Mouse (Mus musculus): ENCODE measurements at regions not wholly inside any gene's neighbourhood (a gene's known extent, or its start where the extent isn't known, plus 50 kb on each side); places are given as distances from the start of the nearest gene placed in this dataset.

DNA sequence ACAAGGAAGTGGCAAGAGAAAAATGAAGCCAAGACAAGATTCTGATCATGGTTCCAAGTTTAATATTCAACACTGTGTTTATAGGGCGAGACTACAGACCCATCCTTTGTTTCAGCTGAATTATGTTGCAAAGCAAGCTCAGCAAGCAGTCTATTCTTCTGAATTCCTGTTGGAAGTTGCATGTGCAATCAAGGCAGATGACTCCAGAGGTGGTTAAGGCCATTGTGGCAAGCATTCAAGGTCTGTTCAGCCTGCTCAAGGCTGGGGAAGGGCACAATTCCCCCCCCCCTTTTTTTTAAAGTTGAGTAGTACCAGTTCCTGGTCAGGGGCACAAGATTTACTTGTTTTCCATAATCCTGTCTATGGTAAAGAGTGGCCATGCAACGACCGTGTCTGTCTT is 431.1 kb downstream of the 1810013L24Rik start:
- no peak for DNase-seq

GRCm38 (mm10) chr16:9264554-9265145 is 434.8 kb downstream of the 1810013L24Rik start:
- DNase-seq, result no peak

DNA sequence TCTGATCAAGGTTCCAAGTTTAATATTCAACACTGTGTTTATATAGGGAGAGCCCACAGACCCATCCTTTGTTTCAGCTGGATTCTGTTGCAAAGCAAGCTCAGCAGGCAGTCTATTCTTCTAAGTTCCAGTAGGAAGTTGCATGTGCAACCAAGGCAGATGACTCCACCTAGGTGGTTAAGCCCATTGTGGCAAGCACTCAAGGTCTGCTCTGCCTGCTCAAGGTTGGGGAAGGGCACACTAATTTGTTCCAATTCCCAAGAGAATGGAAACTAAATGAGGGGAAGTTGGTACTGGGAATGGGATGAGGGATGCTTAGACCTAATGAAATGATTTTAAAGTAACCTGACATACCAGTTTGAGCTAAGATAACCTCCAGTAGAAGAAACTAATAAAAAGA is 437.3 kb downstream of the 1810013L24Rik start:
- DNase-seq, result no peak

GRCm38 (mm10) chr16:9270099-9270498 is 440.2 kb downstream of the 1810013L24Rik start:
- no peak for DNase-seq

DNA sequence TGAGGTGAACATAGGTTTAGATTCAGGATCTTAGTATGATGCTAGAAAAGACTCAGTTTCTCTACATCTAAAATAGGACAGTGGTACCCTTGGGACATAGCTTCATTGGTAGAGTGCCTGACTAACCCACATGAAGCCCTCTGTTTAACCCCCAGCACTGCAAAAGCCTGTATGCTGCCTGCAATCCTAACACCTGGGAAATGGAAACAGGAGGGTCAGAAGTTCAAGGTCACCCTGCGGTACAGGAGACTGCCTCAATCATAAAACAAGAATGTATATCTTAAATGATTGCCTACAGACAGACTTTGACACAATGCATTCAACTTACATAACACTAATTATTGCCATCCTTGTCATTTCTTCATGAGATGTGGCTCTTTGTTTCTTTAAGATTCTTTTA is 440.8 kb downstream of the 1810013L24Rik start:
- no peak for DNase-seq

- no peak for DNase-seq
Observed at GRCm38 (mm10) chr16:9273751-9274300, 443.9 kb downstream of the 1810013L24Rik start.

- no peak for DNase-seq
Observed at GRCm38 (mm10) chr16:9274583-9275100, 444.7 kb downstream of the 1810013L24Rik start.

DNA sequence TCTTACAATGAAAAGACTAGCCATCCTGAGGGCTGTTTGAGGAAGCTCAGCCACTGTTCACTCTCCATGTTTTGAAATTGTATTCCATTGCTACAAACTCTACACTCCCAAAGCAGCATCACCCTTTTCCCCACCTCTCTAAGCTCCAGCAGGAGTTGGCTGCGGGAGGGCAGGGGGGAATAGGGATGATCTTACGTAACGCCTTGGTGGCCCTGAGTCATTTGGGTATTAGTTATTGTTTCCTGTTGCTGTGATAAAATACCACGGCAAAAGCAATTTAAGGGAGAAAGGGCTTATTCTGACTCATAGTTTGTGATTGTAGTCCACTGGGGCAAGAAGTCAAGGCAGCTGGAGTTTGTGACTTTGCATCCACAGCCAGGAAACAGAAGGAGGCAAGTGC is 445.5 kb downstream of the 1810013L24Rik start:
- no peak for DNase-seq

DNA sequence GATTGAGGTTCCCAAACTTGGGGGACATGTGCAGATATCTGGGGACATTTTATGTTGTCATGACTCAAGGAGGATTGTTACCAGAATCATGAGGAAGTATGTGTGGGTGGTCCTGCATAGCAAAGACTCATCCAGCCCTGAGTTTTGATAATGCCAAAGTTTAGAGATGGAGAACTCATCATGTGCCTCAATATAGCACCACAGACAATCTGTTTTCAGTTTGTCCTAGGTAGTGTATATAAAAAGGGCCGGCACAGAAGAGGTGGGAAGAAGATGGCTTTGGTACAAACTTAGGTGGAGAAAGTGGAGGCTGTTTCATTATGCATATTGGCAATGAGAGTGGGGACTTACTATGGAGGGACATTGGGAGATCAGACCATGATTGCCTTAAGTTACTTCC is 447.2 kb downstream of the 1810013L24Rik start:
- DNase-seq, result no peak

- DNase-seq, result no peak
Observed at GRCm38 (mm10) chr16:9279726-9280125, 449.8 kb downstream of the 1810013L24Rik start.

- no peak for DNase-seq
Observed at GRCm38 (mm10) chr16:9280431-9280830, 450.5 kb downstream of the 1810013L24Rik start.

- peak; percentile 3 for DNase-seq
Observed at GRCm38 (mm10) chr16:9280931-9281330, 451.0 kb downstream of the 1810013L24Rik start.

DNA sequence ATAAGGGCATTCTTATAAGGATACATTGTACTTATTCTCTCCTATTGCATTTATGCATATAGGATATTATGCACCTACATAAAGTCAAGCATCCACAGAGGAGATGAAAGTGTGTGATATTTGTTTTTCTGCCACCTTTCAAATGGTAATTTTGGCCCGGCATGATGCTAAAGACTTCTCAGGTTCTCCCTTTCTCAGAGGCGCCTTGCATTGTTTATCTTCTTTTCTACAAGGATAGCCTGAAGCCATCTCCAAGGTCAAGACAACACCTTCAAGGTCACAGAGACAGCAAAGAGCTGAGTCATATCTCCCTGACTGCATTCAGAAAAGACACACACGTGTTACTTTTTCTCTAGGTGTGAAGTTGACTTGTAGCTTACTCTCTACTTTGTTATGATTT is 454.5 kb downstream of the 1810013L24Rik start:
- no peak for DNase-seq

DNA sequence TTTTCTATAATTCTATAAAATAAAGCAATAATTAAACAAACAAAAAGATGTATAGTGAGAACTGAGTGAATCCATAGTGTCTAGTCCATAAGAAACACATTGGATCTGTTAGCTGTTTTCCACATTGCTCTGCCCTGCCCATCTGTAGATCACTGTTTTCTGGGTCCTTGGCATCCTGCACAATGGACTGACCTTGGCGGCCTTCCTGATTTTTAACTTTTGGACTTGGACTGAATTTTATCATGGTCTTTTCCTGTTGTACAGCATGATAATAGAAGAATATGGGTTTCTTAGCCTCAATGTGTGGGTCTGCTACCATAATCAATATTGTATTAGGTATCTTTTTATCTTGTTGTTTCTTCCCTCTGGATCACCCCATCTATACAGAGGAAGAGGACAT is 456.0 kb downstream of the 1810013L24Rik start:
- DNase-seq, result no peak

- no peak for DNase-seq
Observed at GRCm38 (mm10) chr16:9287557-9287956, 457.7 kb downstream of the 1810013L24Rik start.

GRCm38 (mm10) chr16:9291356-9292020 is 461.6 kb downstream of the 1810013L24Rik start:
- DNase-seq, result no peak

GRCm38 (mm10) chr16:9303134-9303533 is 473.2 kb downstream of the 1810013L24Rik start:
- DNase-seq, result no peak

- no peak for DNase-seq
Observed at GRCm38 (mm10) chr16:9304079-9304478, 474.2 kb downstream of the 1810013L24Rik start.

GRCm38 (mm10) chr16:9310744-9311143 is 480.8 kb downstream of the 1810013L24Rik start:
- peak; percentile 4 for DNase-seq

DNA sequence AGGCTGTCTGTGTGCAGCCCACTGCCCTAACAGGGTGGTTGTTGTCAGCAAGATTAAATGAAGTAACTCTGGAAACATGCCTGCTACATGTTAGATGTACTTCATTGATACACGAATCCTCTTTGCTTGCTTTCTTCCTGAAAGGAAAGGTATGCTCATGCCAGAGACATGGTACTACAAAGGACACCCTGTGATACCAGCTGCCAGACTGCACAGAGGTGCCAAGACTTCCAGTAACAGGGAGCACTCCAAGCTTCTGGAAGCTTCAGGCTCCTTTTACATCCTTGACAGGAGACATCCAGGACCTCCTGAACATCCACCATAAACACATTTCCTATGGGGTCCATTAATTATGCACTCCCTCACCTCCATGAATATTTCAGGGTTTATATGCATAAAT is 505.7 kb downstream of the 1810013L24Rik start:
- no peak for DNase-seq

- no peak for DNase-seq
Observed at GRCm38 (mm10) chr16:9336063-9336462, 506.2 kb downstream of the 1810013L24Rik start.

DNA sequence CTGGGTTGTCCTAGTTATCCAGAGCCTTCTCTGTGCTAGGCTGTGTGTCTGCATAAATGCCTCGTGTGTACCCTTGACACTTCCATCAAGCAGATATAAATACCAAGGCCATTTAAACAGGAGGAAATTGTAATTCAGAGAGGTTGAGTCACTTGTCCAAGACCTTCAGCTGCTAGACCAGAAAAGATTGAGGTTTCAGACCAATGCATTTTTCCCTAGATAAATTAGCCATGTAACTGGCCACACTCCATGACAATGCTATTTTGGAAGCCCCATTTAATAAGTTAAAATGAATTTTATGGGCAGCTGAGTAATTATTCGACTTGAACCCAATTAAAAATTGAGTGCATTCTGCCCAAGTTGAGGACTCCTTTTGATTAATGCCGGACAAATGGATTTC is 509.6 kb downstream of the 1810013L24Rik start:
- DNase-seq, result no peak

- DNase-seq, result no peak
Observed at GRCm38 (mm10) chr16:9341245-9341644, 511.3 kb downstream of the 1810013L24Rik start.

DNA sequence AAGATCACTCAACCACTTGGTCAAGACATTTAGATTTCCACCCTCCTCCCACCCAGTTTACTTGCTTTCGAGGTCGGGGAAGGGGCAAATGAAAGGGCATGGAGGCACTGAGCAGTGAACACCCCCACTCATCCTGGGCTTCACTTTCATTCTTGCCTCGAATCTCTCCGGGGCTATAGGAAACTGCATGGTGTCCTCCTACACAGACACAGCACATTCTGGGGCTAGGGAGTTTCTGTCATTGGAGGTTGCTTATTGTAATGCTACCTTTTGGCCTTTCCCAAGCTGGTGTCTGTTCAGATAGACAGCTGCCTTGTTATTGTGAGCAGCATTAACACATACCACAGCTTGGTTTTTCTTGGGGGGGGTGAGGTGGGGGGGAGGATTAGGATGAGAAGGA is 523.9 kb downstream of the 1810013L24Rik start:
- DNase-seq, result no peak
